Mouse (Mus musculus) Patski (cell line): ENCODE measurements at regions not wholly inside any gene's neighbourhood (a gene's known extent, or its start where the extent isn't known, plus 50 kb on each side); places are given as distances from the start of the nearest gene placed in this dataset.

ENCODE experiments used
- ATAC-seq: fragments of 100-300 bp; one replicate; pipeline ENCODE4 v1.8.0; 2021
- CTCF ChIA-PET: fragments of 350-600 bp; sonication (Branson Sonifier 250); formaldehyde crosslinking; loops from one replicate; lab custom pipeline; 2022; ENCODE audit warnings: inconsistent platforms; lab: Charles Lee
- POLR2A ChIA-PET: fragments of 350-600 bp; sonication (Branson Sonifier 250); formaldehyde crosslinking; loops from one replicate; lab custom pipeline; 2022; ENCODE audit warnings: antibody characterized with exemption, inconsistent platforms; lab: Charles Lee
- DNase-seq: peaks from one replicate; pipeline ENCODE4 v3.0.0-alpha.2; 2011; ENCODE audit warnings: low read depth, low spot score
- H3K27me3 ChIP-seq: fragments of 371-371 bp; one replicate; pipeline ENCODE4 v1.5.1; 2021
- CTCF ChIP-seq: fragments of 100-300 bp; IDR thresholded peaks from one replicate; pipeline ENCODE4 v1.5.1; 2021
- in situ Hi-C: fragments of 300-500 bp; cut with MboI; formaldehyde crosslinking; loops from 3 replicates; pipeline ENCODE4 v1.11.1; 2018; ENCODE audit warnings: low pct_unique_long_range_greater_than_20kb, mixed read lengths

DNA sequence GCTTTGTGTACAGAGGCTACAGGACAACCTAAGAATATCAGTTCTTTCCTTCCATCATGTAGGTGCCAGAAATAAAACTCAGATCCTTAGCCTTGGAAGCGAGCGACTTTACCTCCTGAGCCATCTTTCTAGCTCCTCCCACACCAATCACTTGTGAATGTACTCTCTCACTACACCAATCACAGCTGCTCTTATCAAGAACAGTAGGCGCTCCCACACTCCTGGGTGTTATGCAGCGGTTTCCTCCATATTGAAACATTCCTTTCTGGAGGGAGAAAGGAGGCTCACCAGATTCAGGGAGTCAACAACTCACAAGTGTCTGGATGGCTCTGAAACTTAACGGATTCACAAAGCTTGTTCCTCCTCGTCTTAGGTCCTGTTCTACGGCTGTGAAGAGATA is 168.1 kb upstream of the Arid2 start:
- POLR2A ChIA-PET = no interaction called here
- H3K27me3 ChIP-seq = no peaks in the 10 kb centered on the region
- CTCF ChIA-PET = no interaction called here
- in situ Hi-C loops = no loop called here
- ATAC-seq = no peak
- TF ChIP-seq CTCF = no peak
- DNase-seq = no peak

GRCm38 (mm10) chr15:96124397-96124796 is 162.9 kb upstream of the Arid2 start:
- H3K27me3 ChIP-seq = no peaks in the 10 kb centered on the region
- ChIA-PET CTCF (no interaction called here), POLR2A (no interaction called here)
- in situ Hi-C loops = no loop called here
- ATAC-seq (no peak), DNase-seq (no peak)
- TF ChIP-seq CTCF = no peak

DNA sequence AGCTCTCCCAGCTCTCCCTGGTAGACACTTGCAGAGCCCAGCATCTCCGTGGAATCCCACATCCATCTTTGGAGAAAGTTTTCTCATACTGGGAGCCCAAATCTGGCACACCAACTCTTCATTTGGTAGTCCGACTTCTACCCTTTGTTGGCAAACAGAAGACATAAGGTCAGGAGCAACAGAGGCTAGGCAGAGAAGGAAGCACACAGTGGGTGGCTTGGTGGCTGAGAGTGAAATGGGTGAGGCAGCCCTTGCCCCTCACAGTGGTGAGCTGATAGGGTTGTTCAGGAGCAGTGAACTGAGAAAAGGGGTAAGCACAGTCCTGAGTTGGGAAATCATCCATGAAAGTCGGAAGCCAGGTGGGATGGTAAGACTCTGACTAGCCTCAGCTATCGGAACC is 157.6 kb upstream of the Arid2 start:
- ATAC-seq = no peak
- in situ Hi-C loops = no loop called here
- CTCF ChIA-PET = no interaction called here

GRCm38 (mm10) chr15:96130531-96130930 is 156.8 kb upstream of the Arid2 start:
- no peak for ATAC-seq
- ChIA-PET CTCF (no interaction called here), POLR2A (interaction anchor here (0.5 kb wide), 1 partner anchor 1015 kb away, joined by 4 read pairs; no protein-coding TSS in a partner anchor)
- no peak for DNase-seq
- TF ChIP-seq CTCF = no peak
- in situ Hi-C loops = no loop called here
- H3K27me3 ChIP-seq = no peaks in the 10 kb centered on the region

More for the DNA sequence above, 157.6 kb upstream of the Arid2 start:
- POLR2A ChIA-PET = interaction anchor here (0.6 kb wide), 1 partner anchor 8 kb away, joined by 4 read pairs; no protein-coding TSS in a partner anchor
- H3K27me3 ChIP-seq = no peaks in the 10 kb centered on the region
- DNase-seq = no peak
- no peak for TF ChIP-seq CTCF

GRCm38 (mm10) chr15:96131582-96132091 is 155.7 kb upstream of the Arid2 start:
- ChIA-PET CTCF (interaction anchor here (1.3 kb wide), 1 partner anchor 19 kb away, joined by 3 read pairs; no protein-coding TSS in a partner anchor), POLR2A (no interaction called here)
- no peak for DNase-seq
- no peaks in the 10 kb centered on the region for H3K27me3 ChIP-seq
- TF ChIP-seq CTCF = no peak
- in situ Hi-C loops = no loop called here
- ATAC-seq = no peak

DNA sequence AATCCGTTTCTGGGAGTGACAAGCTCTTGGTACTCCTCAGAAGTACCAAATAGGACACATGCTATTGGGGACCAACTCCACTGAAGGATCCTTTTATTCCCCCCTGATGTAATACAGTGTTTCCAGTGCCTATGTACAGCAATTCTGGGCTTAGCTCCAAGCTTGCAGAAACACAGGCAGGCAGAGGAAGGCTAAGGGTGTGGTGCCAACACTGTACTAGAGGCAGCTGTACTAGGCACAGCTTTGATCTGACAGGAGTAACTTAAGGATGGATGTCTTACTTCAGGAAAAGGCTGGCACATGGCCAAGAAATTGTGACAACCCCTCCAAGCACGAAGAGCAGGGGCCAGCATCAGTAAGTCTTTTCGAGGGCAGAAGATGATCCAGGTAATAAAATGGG is 154.7 kb upstream of the Arid2 start:
- H3K27me3 ChIP-seq = no peaks in the 10 kb centered on the region
- ATAC-seq = no peak
- no peak for TF ChIP-seq CTCF
- no peak for DNase-seq
- in situ Hi-C loops = no loop called here
- CTCF ChIA-PET = interaction anchor here (1.3 kb wide), 1 partner anchor 20 kb away, joined by 3 read pairs; no protein-coding TSS in a partner anchor
- POLR2A ChIA-PET = interaction anchor here (0.6 kb wide), 2 partner anchors 168 to 259 kb away, joined by 3 read pairs; no protein-coding TSS in a partner anchor

GRCm38 (mm10) chr15:96135250-96135731 is 152.0 kb upstream of the Arid2 start:
- CTCF ChIA-PET = no interaction called here
- in situ Hi-C loops = no loop called here
- DNase-seq = no peak
- POLR2A ChIA-PET = interaction anchor here (0.8 kb wide), 1 partner anchor 16 kb away, joined by 3 read pairs; no protein-coding TSS in a partner anchor
- H3K27me3 ChIP-seq = no peaks in the 10 kb centered on the region
- no peak for ATAC-seq
- TF ChIP-seq CTCF = no peak

DNA sequence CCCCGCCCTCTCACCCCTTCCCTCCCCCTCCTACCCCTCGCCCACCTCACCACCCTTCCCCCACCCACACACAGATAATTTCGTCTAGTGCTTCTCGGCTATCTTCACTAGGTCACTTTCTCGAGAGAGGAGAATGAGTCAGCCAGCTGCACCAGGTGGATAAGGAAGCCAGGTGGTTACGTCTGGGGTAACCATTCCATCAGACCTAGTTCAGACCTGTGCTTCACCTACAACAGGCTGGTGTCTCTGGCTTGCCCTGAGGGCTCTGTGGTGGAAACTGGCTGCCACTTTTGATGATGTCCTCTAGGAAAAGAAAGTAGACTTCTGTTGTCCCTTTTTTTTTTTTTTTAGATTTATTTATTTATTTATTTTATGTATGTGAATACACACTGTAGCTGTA is 151.5 kb upstream of the Arid2 start:
- H3K27me3 ChIP-seq = no peaks in the 10 kb centered on the region
- no peak for TF ChIP-seq CTCF
- DNase-seq (no peak), ATAC-seq (no peak)
- CTCF ChIA-PET = no interaction called here
- in situ Hi-C loops = no loop called here
- POLR2A ChIA-PET = no interaction called here

GRCm38 (mm10) chr15:96137534-96137933 is 149.8 kb upstream of the Arid2 start:
- ChIA-PET POLR2A (interaction anchor here (0.6 kb wide), 1 partner anchor 8 kb away, joined by 4 read pairs; no protein-coding TSS in a partner anchor), CTCF (no interaction called here)
- ATAC-seq = no peak
- no peak for TF ChIP-seq CTCF
- in situ Hi-C loops = no loop called here
- DNase-seq = no peak
- H3K27me3 ChIP-seq = no peaks in the 10 kb centered on the region

DNA sequence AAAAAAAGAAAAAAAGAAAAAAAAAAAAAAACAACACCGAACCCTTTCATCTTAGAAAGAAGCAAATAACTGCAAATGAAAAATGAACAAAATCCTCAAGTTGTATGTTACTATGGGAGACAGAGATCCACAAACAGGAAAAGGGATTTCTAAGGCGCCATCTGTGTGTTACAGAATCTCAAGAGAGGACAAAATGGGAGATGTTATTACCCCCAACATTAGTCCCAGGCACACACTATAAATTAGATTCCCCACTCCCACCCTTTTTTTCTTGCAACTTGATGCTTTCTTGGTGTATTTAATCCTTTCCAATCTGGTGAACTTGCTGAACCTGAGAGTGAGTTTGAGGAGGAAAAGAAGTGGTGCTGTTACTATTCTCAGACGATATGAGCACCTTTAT is 149.4 kb upstream of the Arid2 start:
- ATAC-seq = no peak
- DNase-seq = no peak
- ChIA-PET CTCF (no interaction called here), POLR2A (interaction anchor here (0.6 kb wide), 1 partner anchor 9 kb away, joined by 4 read pairs; no protein-coding TSS in a partner anchor)
- no peaks in the 10 kb centered on the region for H3K27me3 ChIP-seq
- no peak for TF ChIP-seq CTCF
- in situ Hi-C loops = no loop called here

DNA sequence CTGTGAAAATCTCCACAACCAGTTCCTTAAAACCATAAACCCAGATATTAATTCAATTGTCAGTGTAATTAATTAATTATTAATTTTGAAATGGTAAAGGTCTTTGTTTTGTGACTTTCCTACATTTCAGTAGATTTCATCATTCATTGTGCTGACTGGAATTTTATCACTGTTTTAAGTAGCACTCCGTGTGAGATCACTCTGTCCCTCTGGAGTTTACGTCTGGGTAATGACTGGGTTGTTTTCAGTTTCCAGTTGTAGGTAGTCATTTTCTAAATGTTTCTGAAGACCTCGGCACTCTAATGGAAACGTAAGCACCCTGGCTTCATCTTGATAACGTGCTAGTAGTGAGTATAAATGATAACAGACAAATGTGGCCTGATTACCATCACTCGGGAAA is 133.8 kb upstream of the Arid2 start:
- in situ Hi-C loops = no loop called here
- peaks cover 4% of the 10 kb centered on the region for H3K27me3 ChIP-seq
- ChIA-PET POLR2A (no interaction called here), CTCF (no interaction called here)
- TF ChIP-seq CTCF = no peak
- DNase-seq = no peak
- no peak for ATAC-seq

GRCm38 (mm10) chr15:96158321-96158720 is 129.0 kb upstream of the Arid2 start:
- H3K27me3 ChIP-seq = peaks cover 4% of the 10 kb centered on the region
- CTCF ChIA-PET = no interaction called here
- POLR2A ChIA-PET = no interaction called here
- ATAC-seq (no peak), DNase-seq (no peak)
- in situ Hi-C loops = no loop called here
- no peak for TF ChIP-seq CTCF
